Mouse (Mus musculus): ENCODE results near the gene Dctn2. TPM values are rescaled to one million over a fixed set of nuclear protein-coding genes. Genes with fewer than 3 reads are reported as not detected.

Gene Dctn2
- polyA plus RNA-seq, 1 experiment from 2014 or later = 212 TPM

GRCm38 (mm10) chr10:127318009-127318408 lies 51.8 kb downstream of the Dctn2 start:
- Histone ChIP-seq H3K36me3 (ENCODE audit: insufficient read depth, low read length) (no peaks in the 10 kb centered on the region), H3K9me3 (ENCODE audit: low read length) (no peaks in the 10 kb centered on the region), H3K27ac (ENCODE audit: low read length) (no peak overlapping the region), H3K4me1 (ENCODE audit: insufficient read depth, low read length) (no peaks in the 10 kb centered on the region), H3K4me3 (ENCODE audit: low read length) (no peak overlapping the region), H3K27me3 (ENCODE audit: insufficient read depth, low read length) (no peaks in the 10 kb centered on the region; the same call in 1 of the 2 replicates), H3K4me2 (replicated peaks; ENCODE audit: low read depth, low read length) (no peak overlapping the region), H3K9ac (replicated peaks; ENCODE audit: low read length) (no peak overlapping the region)
- ATAC-seq (ENCODE audit: low FRiP score, low TSS enrichment) = no peak
- 38% methylated on average over 4 of the region's 4 CpGs for WGBS

- no peaks in the 10 kb centered on the region for H3K9me3 ChIP-seq (ENCODE audit: low read length)
- no peak overlapping the region for H3K4me3 ChIP-seq (ENCODE audit: low read length)
- no peak overlapping the region for H3K4me2 ChIP-seq (replicated peaks; ENCODE audit: low read depth, low read length)
- no peaks in the 10 kb centered on the region for H3K36me3 ChIP-seq (ENCODE audit: insufficient read depth, low read length)
- no peak overlapping the region for H3K9ac ChIP-seq (replicated peaks; ENCODE audit: low read length)
- H3K27me3 ChIP-seq (ENCODE audit: insufficient read depth, low read length) = peaks cover 9% of the 10 kb centered on the region; the same call in 1 of the 2 replicates
- no peak overlapping the region for H3K27ac ChIP-seq (ENCODE audit: low read length)
- no peaks in the 10 kb centered on the region for H3K4me1 ChIP-seq (ENCODE audit: insufficient read depth, low read length)
- ATAC-seq (ENCODE audit: low FRiP score, low TSS enrichment) = peak; percentile 73
- 42% methylated on average over 7 of the region's 7 CpGs for WGBS
Observed at GRCm38 (mm10) chr10:127319969-127320368, 53.8 kb downstream of the Dctn2 start.

- no peak for ATAC-seq (ENCODE audit: low FRiP score, low TSS enrichment)
- H3K9ac ChIP-seq (replicated peaks; ENCODE audit: low read length) = no peak within 1 kb of the TSS
- 70% methylated on average over 3 of the region's 3 CpGs for WGBS
Observed at GRCm38 (mm10) chr10:127321621-127322020, 55.5 kb downstream of the Dctn2 start, which contains the start of gene Arhgap9. TSS of gene Arhgap9 (plus strand) at chr10:127321964.

GRCm38 (mm10) chr10:127322178-127322577 lies 56.0 kb downstream of the Dctn2 start:
- 60% methylated on average over 13 of the region's 13 CpGs for WGBS

More at GRCm38 (mm10) chr10:127321621-127322020, 55.5 kb downstream of the Dctn2 start, which contains the start of gene Arhgap9:
- Histone ChIP-seq H3K9me3 (ENCODE audit: low read length) (no peaks in the 10 kb centered on the region), H3K27ac (ENCODE audit: low read length) (no peak within 1 kb of the TSS), H3K4me2 (replicated peaks; ENCODE audit: low read depth, low read length) (no peak within 1 kb of the TSS), H3K4me1 (ENCODE audit: insufficient read depth, low read length) (peaks cover 12% of the 10 kb centered on the region), H3K36me3 (ENCODE audit: insufficient read depth, low read length) (no peaks in the 10 kb centered on the region), H3K4me3 (ENCODE audit: low read length) (no peak within 1 kb of the TSS), H3K27me3 (ENCODE audit: insufficient read depth, low read length) (peaks cover 25% of the 10 kb centered on the region)

GRCm38 (mm10) chr10:127322669-127323068 lies 56.5 kb downstream of the Dctn2 start:
- no peak overlapping the region for H3K27ac ChIP-seq (ENCODE audit: low read length)
- peaks cover 17% of the 10 kb centered on the region for H3K4me1 ChIP-seq (ENCODE audit: insufficient read depth, low read length)
- H3K4me2 ChIP-seq (replicated peaks; ENCODE audit: low read depth, low read length) = no peak overlapping the region
- peaks cover 36% of the 10 kb centered on the region for H3K27me3 ChIP-seq (ENCODE audit: insufficient read depth, low read length)
- WGBS = 61% methylated on average over 4 of the region's 4 CpGs
- H3K9me3 ChIP-seq (ENCODE audit: low read length) = 0 out of 2 replicates have a peak, but pooled peaks cover 4% of the 10 kb centered on the region
- no peak overlapping the region for H3K9ac ChIP-seq (replicated peaks; ENCODE audit: low read length)
- H3K36me3 ChIP-seq (ENCODE audit: insufficient read depth, low read length) = no peaks in the 10 kb centered on the region
- no peak for ATAC-seq (ENCODE audit: low FRiP score, low TSS enrichment)
- H3K4me3 ChIP-seq (ENCODE audit: low read length) = no peak overlapping the region

More at GRCm38 (mm10) chr10:127322178-127322577, 56.0 kb downstream of the Dctn2 start:
- H3K9ac ChIP-seq (replicated peaks; ENCODE audit: low read length) = no peak overlapping the region
- H3K4me2 ChIP-seq (replicated peaks; ENCODE audit: low read depth, low read length) = no peak overlapping the region
- H3K36me3 ChIP-seq (ENCODE audit: insufficient read depth, low read length) = no peaks in the 10 kb centered on the region
- H3K4me3 ChIP-seq (ENCODE audit: low read length) = no peak overlapping the region
- H3K27ac ChIP-seq (ENCODE audit: low read length) = no peak overlapping the region
- 0 out of 2 replicates have a peak, but pooled peaks cover 2% of the 10 kb centered on the region for H3K9me3 ChIP-seq (ENCODE audit: low read length)
- H3K4me1 ChIP-seq (ENCODE audit: insufficient read depth, low read length) = peaks cover 17% of the 10 kb centered on the region
- peaks cover 31% of the 10 kb centered on the region for H3K27me3 ChIP-seq (ENCODE audit: insufficient read depth, low read length)
- no peak for ATAC-seq (ENCODE audit: low FRiP score, low TSS enrichment)

- peaks cover 17% of the 10 kb centered on the region for H3K4me1 ChIP-seq (ENCODE audit: insufficient read depth, low read length)
- no peaks in the 10 kb centered on the region for H3K36me3 ChIP-seq (ENCODE audit: insufficient read depth, low read length)
- no peak overlapping the region for H3K4me2 ChIP-seq (replicated peaks; ENCODE audit: low read depth, low read length)
- no peak for ATAC-seq (ENCODE audit: low FRiP score, low TSS enrichment)
- WGBS = 68% methylated on average over 17 of the region's 17 CpGs
- no peak overlapping the region for H3K4me3 ChIP-seq (ENCODE audit: low read length)
- H3K9me3 ChIP-seq (ENCODE audit: low read length) = 0 out of 2 replicates have a peak, but pooled peaks cover 4% of the 10 kb centered on the region
- no peak overlapping the region for H3K9ac ChIP-seq (replicated peaks; ENCODE audit: low read length)
- no peak overlapping the region for H3K27ac ChIP-seq (ENCODE audit: low read length)
- peaks cover 42% of the 10 kb centered on the region for H3K27me3 ChIP-seq (ENCODE audit: insufficient read depth, low read length)
Observed at GRCm38 (mm10) chr10:127323131-127323855, 57.1 kb downstream of the Dctn2 start.

- 0 out of 2 replicates have a peak, but pooled peaks cover 4% of the 10 kb centered on the region for H3K9me3 ChIP-seq (ENCODE audit: low read length)
- H3K4me3 ChIP-seq (ENCODE audit: low read length) = no peak overlapping the region
- peaks cover 51% of the 10 kb centered on the region for H3K27me3 ChIP-seq (ENCODE audit: insufficient read depth, low read length)
- H3K9ac ChIP-seq (replicated peaks; ENCODE audit: low read length) = no peak overlapping the region
- H3K4me2 ChIP-seq (replicated peaks; ENCODE audit: low read depth, low read length) = no peak overlapping the region
- no peak overlapping the region for H3K27ac ChIP-seq (ENCODE audit: low read length)
- peaks cover 17% of the 10 kb centered on the region for H3K4me1 ChIP-seq (ENCODE audit: insufficient read depth, low read length)
- WGBS = 10% methylated on average over 7 of the region's 7 CpGs
- no peak; the same call in 1 of the 2 replicates for ATAC-seq (ENCODE audit: low FRiP score, low TSS enrichment)
- H3K36me3 ChIP-seq (ENCODE audit: insufficient read depth, low read length) = no peaks in the 10 kb centered on the region
Observed at GRCm38 (mm10) chr10:127324495-127324894, 58.3 kb downstream of the Dctn2 start.

GRCm38 (mm10) chr10:127325454-127326016 lies 59.4 kb downstream of the Dctn2 start:
- no peak overlapping the region for H3K27ac ChIP-seq (ENCODE audit: low read length)
- 30% methylated on average over 14 of the region's 14 CpGs for WGBS
- H3K27me3 ChIP-seq (ENCODE audit: insufficient read depth, low read length) = peaks cover 52% of the 10 kb centered on the region

GRCm38 (mm10) chr10:127326017-127326801 lies 60.0 kb downstream of the Dctn2 start:
- Histone ChIP-seq H3K27me3 (ENCODE audit: insufficient read depth, low read length) (peaks cover 52% of the 10 kb centered on the region), H3K4me2 (replicated peaks; ENCODE audit: low read depth, low read length) (peak overlapping the region; percentile 94), H3K9me3 (ENCODE audit: low read length) (0 out of 2 replicates have a peak, but pooled peaks cover 4% of the 10 kb centered on the region), H3K9ac (replicated peaks; ENCODE audit: low read length) (peak overlapping the region; percentile 64), H3K4me3 (ENCODE audit: low read length) (peak overlapping the region; percentile 56), H3K36me3 (ENCODE audit: insufficient read depth, low read length) (peaks cover 11% of the 10 kb centered on the region; the same call in 1 of the 2 replicates), H3K27ac (ENCODE audit: low read length) (no peak overlapping the region), H3K4me1 (ENCODE audit: insufficient read depth, low read length) (peaks cover 17% of the 10 kb centered on the region)
- 1% methylated on average over 53 of the region's 54 CpGs for WGBS
- peak; percentile 43; the same call in 1 of the 2 replicates for ATAC-seq (ENCODE audit: low FRiP score, low TSS enrichment)

More at GRCm38 (mm10) chr10:127325454-127326016, 59.4 kb downstream of the Dctn2 start:
- peak overlapping the region; percentile 64 for H3K9ac ChIP-seq (replicated peaks; ENCODE audit: low read length)
- H3K4me1 ChIP-seq (ENCODE audit: insufficient read depth, low read length) = peaks cover 17% of the 10 kb centered on the region
- peak overlapping the region; percentile 94 for H3K4me2 ChIP-seq (replicated peaks; ENCODE audit: low read depth, low read length)
- 0 out of 2 replicates have a peak, but pooled peaks cover 4% of the 10 kb centered on the region for H3K9me3 ChIP-seq (ENCODE audit: low read length)
- H3K4me3 ChIP-seq (ENCODE audit: low read length) = peak overlapping the region; percentile 56
- H3K36me3 ChIP-seq (ENCODE audit: insufficient read depth, low read length) = 0 out of 2 replicates have a peak, but pooled peaks cover 4% of the 10 kb centered on the region
- no peak for ATAC-seq (ENCODE audit: low FRiP score, low TSS enrichment)

Data from kidney, embryonic 16.5 days (tissue).